Mouse (Mus musculus) lung, postnatal 14 days (tissue): Measurements from ENCODE around the gene Fam20b.

ENCODE experiments used
- DNase-seq: peaks from one replicate; pipeline ENCODE4 v3.0.0; 2021

The Fam20b gene

DNA sequence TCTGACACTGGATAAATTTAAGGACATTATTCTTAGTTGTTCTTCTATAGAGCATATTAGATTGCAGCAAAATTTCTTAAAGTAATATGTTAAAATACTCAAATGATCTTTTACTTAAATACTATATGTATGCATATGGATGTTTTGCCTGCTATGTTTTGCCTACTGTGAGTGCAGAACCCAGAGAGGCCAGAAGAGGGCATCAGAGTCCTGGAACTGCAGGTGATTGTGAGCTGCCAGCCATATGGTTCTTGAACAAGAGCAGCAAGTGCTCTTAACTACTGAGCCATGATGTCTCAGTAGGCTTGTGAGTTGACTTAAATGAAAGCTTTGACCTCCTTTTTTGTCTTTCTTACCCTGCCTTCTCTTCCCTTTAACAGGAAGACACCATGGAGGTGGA, 87.9 kb downstream of the Fam20b start:
- no peak for DNase-seq

- DNase-seq = no peak
These were observed 88.9 kb downstream of the Fam20b start for GRCm38 (mm10) chr1:156629984-156630383.
